Mouse (Mus musculus) small intestine, adult 2 months (tissue): ENCODE measurements around the gene Chd1l. TPM values are rescaled to one million over a fixed set of nuclear protein-coding genes. Genes with fewer than 3 reads are reported as not detected.

Experiments used
- H3K27ac ChIP-seq: fragments of 200-500 bp; 2 replicates; pipeline ENCODE4 v1.5.1; 2012; ENCODE audit warnings: low read depth, low read length, control low read depth, inconsistent platforms; ENCODE audit not compliant: insufficient read depth
- H3K27me3 ChIP-seq: fragments of 200-500 bp; 2 replicates; pipeline ENCODE4 v1.6.1; 2012; ENCODE audit warnings: mild to moderate bottlenecking, moderate library complexity, low read length, inconsistent platforms; ENCODE audit not compliant: control insufficient read depth, insufficient read depth
- H3K36me3 ChIP-seq: fragments of 200-500 bp; 2 replicates; pipeline ENCODE4 v1.6.1; 2012; ENCODE audit warnings: mild to moderate bottlenecking, low read length, control low read depth, inconsistent platforms; ENCODE audit not compliant: control insufficient read depth, insufficient read depth
- H3K4me1 ChIP-seq: fragments of 200-500 bp; 2 replicates; pipeline ENCODE4 v1.6.1; 2012; ENCODE audit warnings: low read length, inconsistent platforms, mixed read lengths; ENCODE audit not compliant: control insufficient read depth, insufficient read depth, insufficient read length
- H3K4me3 ChIP-seq: fragments of 200-500 bp; 2 replicates; pipeline ENCODE4 v1.5.1; 2012; ENCODE audit warnings: low read depth, mild to moderate bottlenecking, control low read depth, inconsistent platforms, low read length, moderate library complexity
- CTCF ChIP-seq: fragments of 200-500 bp; IDR thresholded peaks from 2 replicates; pipeline ENCODE4 v1.5.1; 2012; ENCODE audit warnings: low read depth, mild to moderate bottlenecking, control low read depth, inconsistent platforms, low read length, moderate library complexity, mixed read lengths; ENCODE audit not compliant: insufficient replicate concordance, insufficient read length; ENCODE audit errors: extremely low read depth
- POLR2A ChIP-seq: fragments of 200-500 bp; IDR thresholded peaks from 2 replicates; pipeline ENCODE4 v1.6.1; 2012; ENCODE audit warnings: low read depth, mild to moderate bottlenecking, control low read depth, inconsistent platforms, low read length, moderate library complexity
- WGBS: fragments of 180-500 bp; shearing (Covaris S2); methylation state at CpG from one replicate; pipeline ENCODE4 v1.1.7; 2018; 5-methylcytosine and 5-hydroxymethylcytosine counted together
- polyA plus RNA-seq: library from polyadenylated mRNA; depleted of rRNA; stranded (reverse); fragments of >200 nt; gene quantifications from 2 replicates; pipeline ENCODE4 v1.2.3, GENCODE M21; 2012

The Chd1l gene
- polyA plus RNA-seq, 1 experiment, result 2.3 TPM

- no peaks in the 10 kb centered on the region for H3K36me3 ChIP-seq
- peak overlapping the region; percentile 90 for H3K27ac ChIP-seq
- no peaks in the 10 kb centered on the region for H3K27me3 ChIP-seq
- peaks cover 16% of the 10 kb centered on the region for H3K4me1 ChIP-seq
- no peak for TF ChIP-seq CTCF
- no peak for TF ChIP-seq POLR2A
- no peak overlapping the region for H3K4me3 ChIP-seq
- WGBS, result 32% methylated on average over 8 of the region's 8 CpGs
Observed at GRCm38 (mm10) chr3:97617899-97618298, 7.9 kb upstream of the Chd1l start.

- Histone ChIP-seq H3K27ac (peak overlapping the region; percentile 90), H3K4me3 (no peak overlapping the region), H3K36me3 (no peaks in the 10 kb centered on the region), H3K4me1 (peaks cover 16% of the 10 kb centered on the region), H3K27me3 (no peaks in the 10 kb centered on the region)
- 84% methylated on average over 19 of the region's 19 CpGs for WGBS
- TF ChIP-seq CTCF (no peak), POLR2A (no peak)
Observed at GRCm38 (mm10) chr3:97617091-97617825, 7.3 kb upstream of the Chd1l start.

- WGBS, result 78% methylated on average over 4 of the region's 4 CpGs
Observed at GRCm38 (mm10) chr3:97615933-97616332, 5.9 kb upstream of the Chd1l start.

GRCm38 (mm10) chr3:97615154-97615553, 5.2 kb upstream of the Chd1l start:
- WGBS, result 11% methylated on average over 1 of the region's 1 CpGs
- no peaks in the 10 kb centered on the region for H3K36me3 ChIP-seq
- no peak overlapping the region for H3K4me3 ChIP-seq
- H3K27me3 ChIP-seq, result no peaks in the 10 kb centered on the region
- TF ChIP-seq CTCF, result no peak
- TF ChIP-seq POLR2A, result no peak
- H3K4me1 ChIP-seq, result peaks cover 20% of the 10 kb centered on the region
- H3K27ac ChIP-seq, result peak overlapping the region; percentile 74

More at GRCm38 (mm10) chr3:97615933-97616332, 5.9 kb upstream of the Chd1l start:
- no peak for TF ChIP-seq CTCF
- no peak for TF ChIP-seq POLR2A
- Histone ChIP-seq H3K4me3 (no peak overlapping the region), H3K4me1 (peaks cover 17% of the 10 kb centered on the region), H3K27ac (no peak overlapping the region), H3K36me3 (no peaks in the 10 kb centered on the region), H3K27me3 (no peaks in the 10 kb centered on the region)

GRCm38 (mm10) chr3:97611021-97611420, 1.0 kb upstream of the Chd1l start:
- TF ChIP-seq CTCF, result no peak
- no peak for TF ChIP-seq POLR2A
- H3K27ac ChIP-seq, result peak overlapping the region; percentile 17
- no peaks in the 10 kb centered on the region for H3K36me3 ChIP-seq
- H3K4me1 ChIP-seq, result peaks cover 11% of the 10 kb centered on the region; the same call in 1 of the 2 replicates
- no peaks in the 10 kb centered on the region for H3K27me3 ChIP-seq
- no peak overlapping the region for H3K4me3 ChIP-seq
- 27% methylated on average over 6 of the region's 6 CpGs for WGBS

GRCm38 (mm10) chr3:97609201-97609844, 680 bp downstream of the Chd1l start:
- WGBS, result under 1% methylated on average over 20 of the region's 20 CpGs
- Histone ChIP-seq H3K4me3 (peak overlapping the region; percentile 81), H3K27ac (peak overlapping the region; percentile 85), H3K27me3 (no peaks in the 10 kb centered on the region), H3K4me1 (peaks cover 6% of the 10 kb centered on the region; the same call in 1 of the 2 replicates), H3K36me3 (no peaks in the 10 kb centered on the region; the same call in 1 of the 2 replicates)
- TF ChIP-seq POLR2A (no peak), CTCF (peak; percentile 35; the same call in 1 of the 2 replicates)

GRCm38 (mm10) chr3:97600050-97600832, 9.8 kb downstream of the Chd1l start:
- Histone ChIP-seq H3K4me3 (no peak overlapping the region), H3K27me3 (no peaks in the 10 kb centered on the region), H3K36me3 (peaks cover 23% of the 10 kb centered on the region), H3K27ac (no peak overlapping the region), H3K4me1 (no peaks in the 10 kb centered on the region)
- WGBS, result 100% methylated on average over 3 of the region's 3 CpGs
- no peak for TF ChIP-seq CTCF
- TF ChIP-seq POLR2A, result no peak
